ENCODE assay signal across 8 mouse cellular contexts in genomic region chr9:69480344-69480743, GRCm38 (mm10). TPM values are rescaled to one million over a fixed set of nuclear protein-coding genes. Genes with fewer than 3 reads are reported as not detected.
A peak's percentile ranks its signal among the peaks of the same experiment; 100 is the strongest.
DNase-seq lines count a peak whose midpoint lies in the region; ATAC-seq lines count a peak whose summit lies in the region.

No protein-coding gene starts in this region.

- H3K9ac ChIP-seq in liver, embryonic 13.5 days: no peak overlapping the region
- H3K9ac ChIP-seq in neural tube, embryonic 11.5 days (ENCODE audit: low read length): no peak overlapping the region

- ATAC-seq in liver, embryonic 13.5 days (ENCODE audit: low read depth): no peak
- no peak for ATAC-seq in neural tube, embryonic 11.5 days (ENCODE audit: insufficient read depth, low FRiP score, low TSS enrichment)

- peak; percentile 81 to 85 for DNase-seq in B cell, adult 2 months
- DNase-seq in WW6 (ENCODE audit: low read depth, low spot score): peak; percentile 31
- DNase-seq in cerebellum, postnatal 25 days: peak; percentile 76 to 87
- DNase-seq in gastrocnemius, postnatal 10 days: peak; percentile 81
- DNase-seq in kidney, adult 9 months: peak; percentile 89
- peak; percentile 42 for DNase-seq in liver, embryonic 13.5 days
- peak; percentile 79 for DNase-seq in neural tube, embryonic 11.5 days (ENCODE audit: low spot score)
- peak; percentile 54 for DNase-seq in testis, postnatal 14 days (ENCODE audit: low spot score)

- no peaks in the 10 kb centered on the region for H3K27me3 ChIP-seq in liver, embryonic 13.5 days
- H3K27me3 ChIP-seq in neural tube, embryonic 11.5 days (ENCODE audit: control insufficient read depth, insufficient read depth, low read length): no peaks in the 10 kb centered on the region

- H3K27ac ChIP-seq in liver, embryonic 13.5 days: no peak overlapping the region
- no peak overlapping the region for H3K27ac ChIP-seq in neural tube, embryonic 11.5 days (ENCODE audit: low read depth, low read length)

- 0% methylated on average over 1 of the region's 1 CpGs for WGBS in liver, embryonic 13.5 days (ENCODE audit: insufficient replicate concordance)
- 3% methylated on average over 1 of the region's 1 CpGs for WGBS in neural tube, embryonic 11.5 days

- no peak overlapping the region for H3K4me3 ChIP-seq in liver, embryonic 13.5 days (replicated peaks)
- no peak overlapping the region for H3K4me3 ChIP-seq in neural tube, embryonic 11.5 days (ENCODE audit: low read depth, low read length)

- H3K4me2 ChIP-seq in liver, embryonic 13.5 days: no peak overlapping the region
- no peak overlapping the region for H3K4me2 ChIP-seq in neural tube, embryonic 11.5 days (ENCODE audit: low read depth)

- peaks cover 12% of the 10 kb centered on the region for H3K36me3 ChIP-seq in liver, embryonic 13.5 days
- H3K36me3 ChIP-seq in neural tube, embryonic 11.5 days (ENCODE audit: control insufficient read depth, insufficient read depth, low read length): no peaks in the 10 kb centered on the region

- no peaks in the 10 kb centered on the region for H3K9me3 ChIP-seq in liver, embryonic 13.5 days (replicated peaks)
- no peaks in the 10 kb centered on the region for H3K9me3 ChIP-seq in neural tube, embryonic 11.5 days (ENCODE audit: control insufficient read depth, low read length)

- 0 out of 2 replicates have a peak, but pooled peaks cover 4% of the 10 kb centered on the region for H3K4me1 ChIP-seq in liver, embryonic 13.5 days (replicated peaks)
- peaks cover 3% of the 10 kb centered on the region; the same call in 1 of the 2 replicates for H3K4me1 ChIP-seq in neural tube, embryonic 11.5 days (ENCODE audit: control insufficient read depth, insufficient read depth, low read length)

RNA-seq across cellular contexts. Expression of gene Anxa2, which starts 26.9 kb away (rescaled TPM):
- total RNA-seq in gastrocnemius, postnatal 10 days (2021): 100 to 1,000 TPM; 142 to 185 TPM
- 94.0 and 100 TPM in 2 replicates for polyA plus RNA-seq in liver, embryonic 13.5 days (2015; fragmentation: Nextera tagmentation; extraction: Ambion mirVana)
- polyA plus RNA-seq in neural tube, embryonic 11.5 days (2014; fragmentation: Nextera tagmentation; extraction: Ambion mirVana): 167 and 179 TPM in 2 replicates

Comparison
In these comparisons a context has a peak if more than half of its experiments do, and no peak if none do; other contexts are left out.
1. DNase-seq: peak in every context shown above with its lines; median percentile 89 in kidney, adult 9 months; 83 in B cell, adult 2 months; 82 in cerebellum, postnatal 25 days; 81 in gastrocnemius, postnatal 10 days; 79 in neural tube, embryonic 11.5 days; 54 in testis, postnatal 14 days; 42 in liver, embryonic 13.5 days; 31 in WW6.